Mouse (Mus musculus) ovary, adult 2 months (tissue): ENCODE measurements around the gene Olfr944. TPM values are rescaled to one million over a fixed set of nuclear protein-coding genes. Genes with fewer than 3 reads are reported as not detected.

Source experiments
- polyA plus RNA-seq: library from polyadenylated mRNA; depleted of rRNA; stranded (reverse); fragments of >200 nt; gene quantifications from 2 replicates; pipeline ENCODE4 v1.2.3, GENCODE M21; 2012; rRNA removed

The Olfr944 gene
- not detected in 2 replicates for polyA plus RNA-seq

DNA sequence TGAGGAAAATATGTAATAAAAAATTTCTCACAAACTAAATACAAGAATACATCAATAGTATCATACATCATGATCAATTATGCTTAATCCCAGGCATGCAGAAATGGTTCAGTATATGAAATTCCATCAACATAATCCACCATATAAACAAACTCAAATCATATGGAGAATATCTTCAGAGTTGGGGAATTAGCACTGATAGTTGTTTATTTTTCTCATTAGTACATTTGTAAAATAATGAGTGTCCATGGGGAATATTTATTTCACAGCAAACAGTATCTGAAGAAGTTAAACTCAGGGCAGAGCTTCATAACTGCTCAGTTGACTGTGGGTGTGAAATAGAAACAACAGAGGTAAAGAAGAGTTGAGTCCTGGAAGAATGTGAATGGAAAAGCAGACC is at the start of gene Olfr944:
Gene Olfr944 (plus strand): TSS at position 301 of the 400 bp plus-strand sequence.

DNA sequence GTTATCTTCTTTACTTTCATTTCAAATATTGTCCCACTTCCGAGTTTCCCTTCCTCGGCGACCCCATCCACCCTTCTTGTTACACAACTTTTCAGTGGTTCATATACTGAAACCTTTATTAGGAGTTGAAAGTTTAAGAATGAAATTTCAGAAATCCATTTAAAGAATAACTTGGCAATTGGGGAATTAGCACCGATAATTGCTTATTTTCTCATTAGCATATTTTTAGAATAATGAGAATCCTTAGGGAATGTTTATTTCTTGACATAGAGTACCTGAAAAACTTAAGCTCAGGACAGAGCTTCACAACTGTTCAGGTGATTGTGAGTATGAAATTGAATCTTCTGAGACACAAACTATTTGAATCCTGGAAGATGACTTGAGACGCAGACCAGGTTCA is 35.7 kb upstream of the Olfr944 start, which contains the start of gene Olfr943:
Gene Olfr943 (plus strand): TSS at position 301 of the 400 bp plus-strand sequence.

GRCm38 (mm10) chr9:39249894-39250293 is 48.2 kb downstream of the Olfr944 start, which contains the start of gene Olfr1537:
Olfr1537 (minus strand) TSS chr9:39249994.

Other genes with a start within 250 kb of the Olfr944 start
- gene Olfr933, start 229.6 kb upstream of the Olfr944 start, polyA plus RNA-seq: not detected in 2 replicates
- gene Olfr934, start 213.6 kb upstream of the Olfr944 start, polyA plus RNA-seq: not detected in 2 replicates
- gene Olfr935, start 202.2 kb upstream of the Olfr944 start, polyA plus RNA-seq: not detected in 2 replicates
- not detected in 2 replicates for gene Olfr146, start 178.5 kb upstream of the Olfr944 start, polyA plus RNA-seq
- not detected in 2 replicates for gene Olfr937, start 137.0 kb upstream of the Olfr944 start, polyA plus RNA-seq
- not detected in 2 replicates for gene Olfr938, start 123.0 kb upstream of the Olfr944 start, polyA plus RNA-seq
- not detected in 2 replicates for gene Olfr27, start 73.8 kb upstream of the Olfr944 start, polyA plus RNA-seq
- gene Olfr943, start 35.6 kb upstream of the Olfr944 start, polyA plus RNA-seq: not detected in 2 replicates
- not detected in 2 replicates for gene Olfr1537, start 48.1 kb downstream of the Olfr944 start, polyA plus RNA-seq
- not detected in 2 replicates for gene Olfr945, start 74.9 kb downstream of the Olfr944 start, polyA plus RNA-seq
- not detected in 2 replicates for gene Olfr948, start 124.1 kb downstream of the Olfr944 start, polyA plus RNA-seq
- gene Olfr951, start 185.5 kb downstream of the Olfr944 start, polyA plus RNA-seq: not detected in 2 replicates
- gene Olfr952, start 225.2 kb downstream of the Olfr944 start, polyA plus RNA-seq: not detected in 2 replicates